Mouse (Mus musculus) ES-E14 (cell line): ENCODE results near the gene Syt12.

Experiments
- MAFK ChIP-seq: IDR thresholded peaks from 2 replicates; pipeline ENCODE4 v1.6.1; 2014; ENCODE audit warnings: mild to moderate bottlenecking, low read depth, low read length, inconsistent platforms; ENCODE audit not compliant: insufficient read depth
- ZC3H11A ChIP-seq: IDR thresholded peaks from 2 replicates; pipeline ENCODE4 v1.6.1; 2012; ENCODE audit warnings: low read depth, mild to moderate bottlenecking, inconsistent platforms, low read length, borderline replicate concordance

- TF ChIP-seq ZC3H11A (no peak), MAFK (no peak)
These were observed 79.2 kb downstream of the Syt12 start, which contains the start of gene Kdm2a for GRCm38 (mm10) chr19:4397798-4398629.
